Mouse (Mus musculus) heart, embryonic 11.5 days (tissue): ENCODE measurements around the gene Rnase11. TPM values are rescaled to one million over a fixed set of nuclear protein-coding genes. Genes with fewer than 3 reads are reported as not detected.
"Not testable (repeated sequence)": the region's sequence is repeated elsewhere in the genome, so short reads cannot be mapped to it uniquely, and the experiment has no call there.

Experiments used
- ATAC-seq: fragments of 200-750 bp; cut with Nextera tagmentation; replicated peaks from 2 replicates; pipeline ENCODE4 v1.8.0; 2017; ENCODE audit warnings: moderate library complexity; ENCODE audit not compliant: insufficient number of reproducible peaks, low FRiP score, low TSS enrichment
- H3K27ac ChIP-seq: fragments of 300-500 bp; sonication (generic); 2 replicates; pipeline ENCODE4 v1.5.1; 2014; ENCODE audit warnings: mild to moderate bottlenecking, low read depth, low read length
- H3K27me3 ChIP-seq: fragments of 300-500 bp; sonication (generic); 2 replicates; pipeline ENCODE4 v1.6.1; 2014; ENCODE audit warnings: mild to moderate bottlenecking, low read length, mixed read lengths; ENCODE audit not compliant: control insufficient read depth, insufficient read depth
- H3K36me3 ChIP-seq: fragments of 300-500 bp; sonication (generic); 2 replicates; pipeline ENCODE4 v1.6.1; 2014; ENCODE audit warnings: mild to moderate bottlenecking, low read length, moderate library complexity, mixed read lengths; ENCODE audit not compliant: control insufficient read depth, insufficient read depth
- H3K4me1 ChIP-seq: fragments of 300-500 bp; sonication (generic); 2 replicates; pipeline ENCODE4 v1.6.1; 2014; ENCODE audit warnings: low read length; ENCODE audit not compliant: control insufficient read depth, insufficient read depth
- H3K4me2 ChIP-seq: fragments of 300-500 bp; sonication (generic); 2 replicates; pipeline ENCODE4 v1.6.1; 2014; ENCODE audit warnings: mild to moderate bottlenecking, moderate library complexity
- H3K4me3 ChIP-seq: fragments of 300-500 bp; sonication (generic); 2 replicates; pipeline ENCODE4 v1.5.1; 2014; ENCODE audit warnings: low read depth, low read length
- H3K9ac ChIP-seq: fragments of 300-500 bp; sonication (generic); 2 replicates; pipeline ENCODE4 v1.6.1; 2014; ENCODE audit warnings: mild to moderate bottlenecking, low read depth, low read length, moderate library complexity
- H3K9me3 ChIP-seq: fragments of 300-500 bp; sonication (generic); replicated peaks from 2 replicates; pipeline ENCODE4 v1.6.1; 2016; ENCODE audit warnings: low read length; ENCODE audit not compliant: control insufficient read depth
- WGBS: fragments of 180-500 bp; shearing (Covaris S2); extraction: QIAGEN DNeasy Blood & Tissue Kit; methylation state at CpG from one replicate; pipeline ENCODE4 v1.1.7; 2014; ENCODE audit not compliant: insufficient replicate concordance; 5-methylcytosine and 5-hydroxymethylcytosine counted together
- polyA plus RNA-seq: library from polyadenylated mRNA; unstranded; fragments of >200 nt; fragmentation: Nextera tagmentation; extraction: Ambion mirVana; gene quantifications from 2 replicates; pipeline ENCODE4 v1.2.1, GENCODE M21; 2014

The Rnase11 gene
- polyA plus RNA-seq = not detected in 2 replicates

- Histone ChIP-seq H3K27ac (no peak within 1 kb of the TSS), H3K27me3 (no peaks in the 10 kb centered on the region), H3K4me3 (no peak within 1 kb of the TSS), H3K36me3 (no peaks in the 10 kb centered on the region), H3K4me2 (no peak within 1 kb of the TSS), H3K9me3 (no peaks in the 10 kb centered on the region), H3K4me1 (no peaks in the 10 kb centered on the region; the same call in 1 of the 2 replicates), H3K9ac (no peak within 1 kb of the TSS)
- 73% methylated on average over 2 of the region's 2 CpGs for WGBS
- no peak for ATAC-seq
Measured at GRCm38 (mm10) chr14:51050063-51050462, at the start of gene Rnase11. Rnase11 (minus strand) TSS chr14:51050163.

GRCm38 (mm10) chr14:51098921-51099320 is 49.0 kb upstream of the Rnase11 start:
- no peak overlapping the region for H3K27ac ChIP-seq
- H3K4me3 ChIP-seq = no peak overlapping the region
- no peaks in the 10 kb centered on the region for H3K36me3 ChIP-seq
- H3K4me1 ChIP-seq = no peaks in the 10 kb centered on the region
- H3K4me2 ChIP-seq = no peak overlapping the region
- H3K9me3 ChIP-seq = no peaks in the 10 kb centered on the region
- ATAC-seq = no peak
- 94% methylated on average over 11 of the region's 11 CpGs for WGBS
- H3K27me3 ChIP-seq = no peaks in the 10 kb centered on the region
- H3K9ac ChIP-seq = no peak overlapping the region

GRCm38 (mm10) chr14:51098300-51098699 is 48.3 kb upstream of the Rnase11 start:
- not testable (repeated sequence) for H3K27ac ChIP-seq, ATAC-seq, H3K4me2 ChIP-seq, H3K4me3 ChIP-seq, H3K4me1 ChIP-seq, H3K27me3 ChIP-seq, H3K9ac ChIP-seq, H3K36me3 ChIP-seq, H3K9me3 ChIP-seq
- 33% methylated on average over 1 of the region's 1 CpGs for WGBS

- ATAC-seq = no peak
- no peak overlapping the region for H3K4me2 ChIP-seq
- H3K27ac ChIP-seq = no peak overlapping the region
- no peaks in the 10 kb centered on the region for H3K4me1 ChIP-seq
- H3K9me3 ChIP-seq = no peaks in the 10 kb centered on the region
- H3K9ac ChIP-seq = no peak overlapping the region
- H3K27me3 ChIP-seq = no peaks in the 10 kb centered on the region
- no peaks in the 10 kb centered on the region for H3K36me3 ChIP-seq
- H3K4me3 ChIP-seq = no peak overlapping the region
- 59% methylated on average over 9 of the region's 9 CpGs for WGBS
Measured at GRCm38 (mm10) chr14:51095736-51096524, 46.0 kb upstream of the Rnase11 start.

GRCm38 (mm10) chr14:51094921-51095320 is 45.0 kb upstream of the Rnase11 start:
- Histone ChIP-seq H3K9ac (no peak overlapping the region), H3K36me3 (no peaks in the 10 kb centered on the region), H3K4me3 (no peak overlapping the region), H3K4me1 (no peaks in the 10 kb centered on the region), H3K27me3 (no peaks in the 10 kb centered on the region), H3K4me2 (no peak overlapping the region), H3K27ac (no peak overlapping the region), H3K9me3 (no peaks in the 10 kb centered on the region)
- 64% methylated on average over 9 of the region's 9 CpGs for WGBS
- ATAC-seq = no peak

- no peaks in the 10 kb centered on the region for H3K4me1 ChIP-seq
- no peak overlapping the region for H3K4me3 ChIP-seq
- 79% methylated on average over 5 of the region's 5 CpGs for WGBS
- no peak overlapping the region for H3K4me2 ChIP-seq
- no peak for ATAC-seq
- H3K9me3 ChIP-seq = no peaks in the 10 kb centered on the region
- no peak overlapping the region for H3K9ac ChIP-seq
- H3K27ac ChIP-seq = no peak overlapping the region
- H3K36me3 ChIP-seq = no peaks in the 10 kb centered on the region
- no peaks in the 10 kb centered on the region for H3K27me3 ChIP-seq
Measured at GRCm38 (mm10) chr14:51094096-51094875, 44.3 kb upstream of the Rnase11 start.

GRCm38 (mm10) chr14:51093496-51093895 is 43.5 kb upstream of the Rnase11 start:
- no peak for ATAC-seq
- no peaks in the 10 kb centered on the region for H3K9me3 ChIP-seq
- H3K4me3 ChIP-seq = no peak overlapping the region
- no peaks in the 10 kb centered on the region for H3K36me3 ChIP-seq
- no peak overlapping the region for H3K4me2 ChIP-seq
- no peak overlapping the region for H3K9ac ChIP-seq
- WGBS = 24% methylated on average over 3 of the region's 3 CpGs
- no peak overlapping the region for H3K27ac ChIP-seq
- no peaks in the 10 kb centered on the region for H3K4me1 ChIP-seq
- no peaks in the 10 kb centered on the region for H3K27me3 ChIP-seq

- no peak for ATAC-seq
- no peaks in the 10 kb centered on the region for H3K4me1 ChIP-seq
- WGBS = 49% methylated on average over 8 of the region's 8 CpGs
- no peak overlapping the region for H3K27ac ChIP-seq
- no peaks in the 10 kb centered on the region for H3K27me3 ChIP-seq
- H3K9ac ChIP-seq = no peak overlapping the region
- no peaks in the 10 kb centered on the region for H3K36me3 ChIP-seq
- no peaks in the 10 kb centered on the region for H3K9me3 ChIP-seq
- no peak overlapping the region for H3K4me2 ChIP-seq
- H3K4me3 ChIP-seq = no peak overlapping the region
Measured at GRCm38 (mm10) chr14:51092073-51092620, 42.2 kb upstream of the Rnase11 start.
